Mouse (Mus musculus) intestine, embryonic 15.5 days (tissue): ENCODE results near the gene Egfem1. TPM values are rescaled to one million over a fixed set of nuclear protein-coding genes. Genes with fewer than 3 reads are reported as not detected.

Source experiments
- ATAC-seq: fragments of 200-750 bp; cut with Nextera tagmentation; 2 replicates; pipeline ENCODE4 v1.8.0; 2017; ENCODE audit warnings: moderate TSS enrichment, moderate library complexity
- H3K27ac ChIP-seq: fragments of 300-500 bp; sonication (generic); 2 replicates; pipeline ENCODE4 v1.5.1; 2015; ENCODE audit warnings: mild to moderate bottlenecking, inconsistent platforms
- H3K27me3 ChIP-seq: fragments of 300-500 bp; sonication (generic); replicated peaks from 2 replicates; pipeline ENCODE4 v1.6.1; 2015; ENCODE audit warnings: inconsistent platforms
- H3K36me3 ChIP-seq: fragments of 300-500 bp; sonication (generic); 2 replicates; pipeline ENCODE4 v1.6.1; 2015; ENCODE audit warnings: inconsistent platforms
- H3K4me1 ChIP-seq: fragments of 300-500 bp; sonication (generic); replicated peaks from 2 replicates; pipeline ENCODE4 v1.6.1; 2015; ENCODE audit warnings: inconsistent platforms
- H3K4me2 ChIP-seq: fragments of 300-500 bp; sonication (generic); replicated peaks from 2 replicates; pipeline ENCODE4 v1.6.1; 2015; ENCODE audit warnings: mild to moderate bottlenecking, inconsistent platforms
- H3K4me3 ChIP-seq: fragments of 300-500 bp; sonication (generic); replicated peaks from 2 replicates; pipeline ENCODE4 v1.5.1; 2015; ENCODE audit warnings: inconsistent platforms
- H3K9ac ChIP-seq: fragments of 300-500 bp; sonication (generic); 2 replicates; pipeline ENCODE4 v1.6.1; 2015; ENCODE audit warnings: inconsistent platforms
- H3K9me3 ChIP-seq: fragments of 300-500 bp; sonication (generic); 2 replicates; pipeline ENCODE4 v1.6.1; 2016; ENCODE audit warnings: inconsistent platforms
- WGBS: fragments of 180-500 bp; shearing (Covaris S2); methylation state at CpG from one replicate; pipeline ENCODE4 v1.1.7; 2015; 5-methylcytosine and 5-hydroxymethylcytosine counted together
- microRNA counts: library from miRNA; unstranded; fragments of <30 nt; microRNA quantifications from one replicate; lab custom pipeline; 2016
- polyA plus RNA-seq: library from polyadenylated mRNA; unstranded; fragments of >200 nt; fragmentation: Nextera tagmentation; extraction: Ambion mirVana; gene quantifications from 2 replicates; pipeline ENCODE4 v1.2.1, GENCODE M21; 2015

The Egfem1 gene
- polyA plus RNA-seq, 1 experiment from 2014 or later, result 0.30 TPM

DNA sequence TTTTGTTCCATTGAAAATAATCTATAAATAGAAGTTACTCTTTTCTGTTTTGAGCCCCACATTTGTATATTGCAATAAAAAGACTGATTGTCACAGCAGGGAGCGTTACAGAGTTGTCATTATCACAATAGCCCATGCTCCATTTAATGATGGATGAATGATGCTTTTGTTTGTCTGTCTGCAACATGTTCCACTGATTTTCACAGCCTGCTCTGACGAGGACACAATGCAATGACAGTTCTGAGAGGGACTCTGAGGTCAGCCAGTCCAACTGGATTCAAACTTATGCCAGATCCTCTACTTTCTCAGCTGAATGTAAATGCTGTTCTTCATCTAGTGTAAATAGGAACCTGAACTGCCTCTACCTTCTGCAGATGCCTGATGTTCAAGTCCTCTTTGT is 619.3 kb downstream of the Egfem1 start:
- Histone ChIP-seq H3K4me2 (no peak overlapping the region), H3K27ac (no peak overlapping the region), H3K27me3 (no peaks in the 10 kb centered on the region), H3K9ac (no peak overlapping the region), H3K36me3 (no peaks in the 10 kb centered on the region), H3K4me3 (no peak overlapping the region), H3K4me1 (no peaks in the 10 kb centered on the region), H3K9me3 (no peaks in the 10 kb centered on the region)
- 55% methylated on average over 2 of the region's 2 CpGs for WGBS
- no peak for ATAC-seq

DNA sequence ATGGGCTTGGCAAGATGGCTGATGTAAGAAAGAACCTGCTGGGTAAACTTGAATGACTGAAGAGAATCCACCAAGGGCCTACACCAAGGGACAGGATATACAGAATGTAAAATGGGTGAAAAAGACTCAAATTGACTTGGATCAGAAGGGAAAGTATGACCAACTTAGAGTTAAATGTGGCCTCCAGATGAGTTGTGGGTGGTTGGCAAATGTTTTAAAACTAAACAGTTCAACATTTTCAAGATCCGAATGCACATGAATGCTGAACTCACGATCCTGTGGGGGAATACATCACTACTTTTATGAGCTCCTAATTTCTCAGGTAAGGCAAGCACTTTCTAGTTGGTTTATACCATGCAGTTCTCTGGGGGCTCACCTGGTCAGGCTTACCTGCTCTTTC is 625.0 kb downstream of the Egfem1 start:
- Histone ChIP-seq H3K4me2 (no peak overlapping the region), H3K4me3 (no peak overlapping the region), H3K27me3 (no peaks in the 10 kb centered on the region), H3K4me1 (no peaks in the 10 kb centered on the region), H3K36me3 (no peaks in the 10 kb centered on the region), H3K9ac (no peak overlapping the region), H3K27ac (no peak overlapping the region), H3K9me3 (no peaks in the 10 kb centered on the region)
- ATAC-seq, result no peak
- 78% methylated on average over 2 of the region's 2 CpGs for WGBS

DNA sequence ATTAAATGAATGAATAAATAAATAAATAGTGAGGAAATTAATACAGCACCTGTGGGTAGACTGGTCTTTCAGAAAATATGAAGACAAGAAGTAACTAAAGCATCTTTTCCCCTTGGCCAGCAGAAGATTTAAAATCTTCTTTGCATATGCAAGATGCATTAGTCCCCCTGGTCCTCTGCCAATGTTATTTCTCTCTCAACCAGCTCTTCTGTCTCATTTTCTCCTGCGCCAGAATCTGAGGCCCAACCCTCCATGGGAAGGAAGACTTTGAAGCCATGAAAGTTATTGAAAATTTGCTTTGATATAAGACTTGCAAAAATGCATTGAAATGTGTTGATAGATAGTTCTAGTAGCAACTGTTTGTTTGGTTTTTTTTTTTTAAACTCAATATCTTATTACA is 625.6 kb downstream of the Egfem1 start:
- Histone ChIP-seq H3K27ac (no peak overlapping the region), H3K4me1 (no peaks in the 10 kb centered on the region), H3K9ac (no peak overlapping the region), H3K4me2 (no peak overlapping the region), H3K27me3 (no peaks in the 10 kb centered on the region), H3K4me3 (no peak overlapping the region), H3K9me3 (no peaks in the 10 kb centered on the region), H3K36me3 (no peaks in the 10 kb centered on the region)
- 85% methylated on average over 1 of the region's 1 CpGs for WGBS
- no peak for ATAC-seq

DNA sequence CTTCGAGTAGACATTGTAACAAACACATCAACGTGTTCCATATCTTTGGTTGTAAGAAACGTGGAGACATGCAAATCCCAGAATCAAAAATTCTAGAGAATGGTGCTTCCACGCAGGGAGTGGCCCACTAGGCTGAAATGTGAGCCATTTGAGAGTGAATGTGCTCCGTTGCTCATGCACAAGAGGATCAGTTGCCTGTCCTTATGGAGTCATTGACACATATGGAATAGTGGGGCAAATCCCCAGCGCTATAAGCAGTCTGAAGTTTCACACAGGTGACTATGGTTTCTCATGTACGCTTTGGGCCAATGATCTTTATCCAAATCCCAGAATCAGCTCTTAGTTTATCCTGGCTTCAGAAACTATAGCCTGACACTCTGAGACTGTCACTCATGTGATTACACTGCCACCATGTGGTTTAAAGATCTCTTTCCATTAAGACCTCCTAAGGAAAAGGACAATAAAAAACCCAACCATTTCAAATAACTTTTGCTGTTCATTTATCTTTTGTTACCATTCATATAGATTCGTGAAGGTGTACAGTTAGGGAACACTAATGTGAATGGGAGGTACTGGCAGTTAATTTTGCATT is 644.6 kb downstream of the Egfem1 start:
- no peak overlapping the region for H3K4me2 ChIP-seq

DNA sequence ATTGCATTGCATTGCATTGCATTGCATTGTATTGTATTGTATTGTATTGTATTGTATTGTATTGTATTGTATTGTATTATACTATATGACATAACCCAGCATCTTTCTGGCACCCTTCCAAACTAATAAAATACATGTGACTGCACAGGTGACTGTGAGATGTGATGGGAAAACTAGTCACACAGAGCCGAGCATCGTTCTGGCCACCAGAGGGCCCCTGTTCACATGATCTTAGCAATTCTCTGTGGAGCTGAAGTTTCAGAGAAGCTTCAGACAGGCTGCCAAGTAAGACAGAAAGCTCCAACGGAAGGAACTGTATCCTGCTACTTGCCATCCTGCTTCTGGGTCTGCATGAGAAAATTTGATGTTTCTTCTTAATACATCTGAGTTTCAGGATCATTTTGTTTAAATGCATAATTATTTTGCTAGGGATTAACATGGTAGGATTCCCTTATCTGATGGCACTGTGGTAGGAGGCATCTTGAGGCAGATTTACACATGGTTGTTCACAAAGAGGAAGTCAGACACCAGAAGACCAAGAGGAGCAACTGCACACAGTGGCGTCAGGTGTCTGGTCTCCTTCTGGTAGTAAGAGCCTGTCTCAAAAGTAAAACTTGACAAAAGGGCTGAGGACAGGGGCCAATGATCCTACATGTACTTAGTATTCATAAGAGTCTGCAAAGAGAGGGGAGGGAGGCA is 648.4 kb downstream of the Egfem1 start:
- Histone ChIP-seq H3K4me2 (no peak overlapping the region), H3K9ac (no peak overlapping the region), H3K9me3 (no peaks in the 10 kb centered on the region), H3K27ac (no peak overlapping the region), H3K27me3 (no peaks in the 10 kb centered on the region), H3K36me3 (no peaks in the 10 kb centered on the region), H3K4me1 (no peaks in the 10 kb centered on the region), H3K4me3 (no peak overlapping the region)
- no peak for ATAC-seq
- WGBS, result 18% methylated on average over 4 of the region's 4 CpGs

More for the DNA sequence above, 644.6 kb downstream of the Egfem1 start:
- Histone ChIP-seq H3K9ac (no peak overlapping the region), H3K27ac (no peak overlapping the region), H3K9me3 (no peaks in the 10 kb centered on the region), H3K27me3 (no peaks in the 10 kb centered on the region), H3K36me3 (no peaks in the 10 kb centered on the region), H3K4me3 (no peak overlapping the region), H3K4me1 (no peaks in the 10 kb centered on the region)
- no peak for ATAC-seq
- WGBS, result 65% methylated on average over 8 of the region's 8 CpGs

DNA sequence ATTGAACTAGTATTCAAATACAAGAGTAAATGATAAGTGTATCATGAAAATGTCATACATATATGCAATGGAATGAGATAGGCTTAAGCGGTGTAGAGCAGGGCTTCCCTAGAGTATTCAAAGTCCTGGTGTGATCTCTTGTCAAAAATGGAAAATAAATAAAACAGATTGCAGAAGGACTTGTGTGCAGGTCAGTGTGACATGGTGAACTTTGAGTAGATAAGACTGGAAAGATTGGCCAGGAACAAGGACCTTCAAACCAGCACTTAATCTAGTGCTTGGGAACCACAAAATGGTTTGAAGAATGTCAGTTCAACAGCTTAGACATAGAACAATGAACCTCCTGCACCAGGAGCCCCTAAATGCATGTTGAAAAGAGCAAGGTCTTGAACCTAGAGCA is 649.7 kb downstream of the Egfem1 start:
- Histone ChIP-seq H3K36me3 (no peaks in the 10 kb centered on the region), H3K9ac (no peak overlapping the region), H3K4me3 (no peak overlapping the region), H3K4me1 (no peaks in the 10 kb centered on the region), H3K27me3 (no peaks in the 10 kb centered on the region), H3K27ac (no peak overlapping the region), H3K4me2 (no peak overlapping the region), H3K9me3 (no peaks in the 10 kb centered on the region)
- no peak for ATAC-seq
- WGBS, result 93% methylated on average over 1 of the region's 1 CpGs

DNA sequence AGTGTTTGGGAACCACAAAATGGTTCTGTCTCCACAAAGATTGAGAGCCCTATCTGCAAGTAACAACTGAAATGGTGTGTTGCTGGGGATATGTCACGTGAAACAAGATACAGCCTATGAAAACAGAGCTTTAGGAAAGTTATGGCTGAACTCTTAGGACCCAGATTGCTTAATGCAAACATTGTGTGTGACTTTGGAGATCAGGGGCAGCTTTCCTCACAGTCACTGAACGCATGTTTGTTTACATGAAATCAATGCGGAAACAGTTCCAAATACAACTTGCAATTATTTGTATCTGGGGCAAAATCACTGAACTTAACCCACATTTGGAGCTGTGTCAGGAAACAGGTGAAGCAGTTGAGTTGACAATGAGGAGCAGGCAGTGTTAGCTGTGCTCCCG is 650.8 kb downstream of the Egfem1 start:
- no peak for ATAC-seq
- no peak overlapping the region for H3K27ac ChIP-seq
- no peak overlapping the region for H3K4me2 ChIP-seq
- no peaks in the 10 kb centered on the region for H3K36me3 ChIP-seq
- no peaks in the 10 kb centered on the region for H3K4me1 ChIP-seq
- 50% methylated on average over 4 of the region's 4 CpGs for WGBS
- no peak overlapping the region for H3K4me3 ChIP-seq
- H3K9me3 ChIP-seq, result no peaks in the 10 kb centered on the region
- H3K9ac ChIP-seq, result no peak overlapping the region
- H3K27me3 ChIP-seq, result no peaks in the 10 kb centered on the region

DNA sequence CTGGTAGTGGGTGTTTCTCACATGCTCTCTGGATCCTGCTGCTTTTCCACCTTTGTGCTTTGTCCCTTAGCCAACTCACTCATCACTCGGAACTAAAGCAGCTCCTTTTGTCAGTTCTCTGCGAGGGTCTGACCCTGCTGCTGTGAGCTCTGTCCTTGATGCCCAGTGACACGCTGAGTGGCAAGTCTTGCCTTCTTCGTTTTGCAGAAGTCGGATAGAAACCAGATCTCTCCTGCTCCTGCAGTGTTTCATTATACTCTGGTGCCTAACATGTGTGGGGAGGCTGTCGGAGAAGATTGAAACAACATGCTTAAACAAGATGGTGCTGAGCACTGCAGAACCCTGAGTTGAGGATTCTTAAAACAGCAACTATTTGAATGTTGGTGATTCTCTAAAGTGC is 652.4 kb downstream of the Egfem1 start:
- H3K27me3 ChIP-seq, result no peaks in the 10 kb centered on the region
- no peak overlapping the region for H3K4me2 ChIP-seq
- H3K9me3 ChIP-seq, result no peaks in the 10 kb centered on the region
- no peaks in the 10 kb centered on the region for H3K4me1 ChIP-seq
- H3K27ac ChIP-seq, result no peak overlapping the region
- no peak overlapping the region for H3K9ac ChIP-seq
- no peak for ATAC-seq
- H3K4me3 ChIP-seq, result no peak overlapping the region
- 50% methylated on average over 6 of the region's 6 CpGs for WGBS
- H3K36me3 ChIP-seq, result no peaks in the 10 kb centered on the region

DNA sequence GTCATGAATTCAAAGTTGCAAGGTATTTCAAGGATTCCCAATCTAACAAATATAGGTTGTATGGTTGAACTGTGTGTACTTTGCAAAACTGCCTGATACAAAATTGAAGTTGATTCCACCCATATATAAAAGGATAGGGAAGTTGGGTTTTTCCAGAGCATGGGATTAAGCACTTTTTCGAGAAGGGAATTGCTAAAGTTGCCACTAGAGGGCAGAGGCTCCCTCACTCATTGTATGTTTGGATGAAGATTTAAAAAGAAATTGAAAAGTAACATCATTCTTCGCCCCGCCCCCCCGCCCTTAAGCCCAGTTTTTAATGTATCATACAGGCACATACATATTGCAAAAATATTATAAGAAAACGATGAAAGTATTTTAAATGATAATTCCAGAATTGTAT is 657.5 kb downstream of the Egfem1 start:
- H3K27me3 ChIP-seq, result no peaks in the 10 kb centered on the region

More for the DNA sequence above, 657.5 kb downstream of the Egfem1 start:
- H3K4me1 ChIP-seq, result no peaks in the 10 kb centered on the region
- no peak overlapping the region for H3K4me2 ChIP-seq
- no peaks in the 10 kb centered on the region for H3K36me3 ChIP-seq
- no peak overlapping the region for H3K9ac ChIP-seq
- no peak overlapping the region for H3K27ac ChIP-seq
- no peak for ATAC-seq
- WGBS, result 33% methylated on average over 5 of the region's 5 CpGs
- no peaks in the 10 kb centered on the region for H3K9me3 ChIP-seq
- H3K4me3 ChIP-seq, result no peak overlapping the region

MicroRNAs encoded within 50 kb of the gene (microRNA counts, 519-probe panel; counts per million panel counts)
- microRNA mmu-miR-551b (lab: Ali Mortazavi, UCI), result 2,352 counts per million, percentile 61 among the panel's probes with 10 or more counts

Other genes starting within 250 kb of the Egfem1 start
- not detected in 2 replicates for gene Gm1527, start 189.4 kb upstream of the Egfem1 start, polyA plus RNA-seq